29 mouse cellular contexts compared by ENCODE assay signal in the genomic region with DNA sequence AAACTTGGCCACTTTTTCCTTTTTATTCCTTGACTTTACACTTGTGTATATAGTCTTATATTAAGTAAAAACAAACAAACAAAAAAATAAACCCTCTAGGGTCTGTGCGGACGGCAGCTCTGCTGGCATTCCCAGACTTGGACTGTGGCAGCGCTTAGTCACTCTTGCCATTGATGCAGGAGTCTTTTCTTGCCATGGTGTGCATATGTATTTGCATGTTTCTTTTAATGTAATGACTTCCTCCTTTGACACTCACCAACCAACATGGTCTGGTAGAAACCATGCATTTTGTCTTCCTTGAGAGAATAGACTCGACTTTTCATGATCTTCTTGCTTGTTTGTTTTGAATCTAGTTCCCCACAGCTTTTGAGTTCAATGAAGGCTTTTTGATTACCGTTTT.
"Had no signal": no experiment of that assay in that cellular context is flagged by ENCODE, and none has a peak within 500 bp of the region (broad histone marks: within the 10 kb centered on the region; RNA-seq: fewer than 3 reads in every experiment).

No protein-coding gene starts in this region.

- H3K27me3 ChIP-seq: limb, embryonic 12.5 days; limb, embryonic 15.5 days; liver, embryonic 12.5 days; liver, embryonic 13.5 days; liver, embryonic 15.5 days; lung, embryonic 15.5 days; midbrain, embryonic 12.5 days; midbrain, embryonic 13.5 days; midbrain, embryonic 15.5 days had no signal

- DNase-seq: left cerebral cortex, postnatal 4 days; liver; liver, embryonic 13.5 days; liver, postnatal 0 days; lung, adult 18-20 months; lung, adult 2 months; lung, embryonic 14.5 days; lung, postnatal 10 days; lung, postnatal 14 days; lung, postnatal 36 days; lung, postnatal 4 days; midbrain, embryonic 14.5 days had no signal

- H3K9ac ChIP-seq: limb, embryonic 12.5 days; limb, embryonic 13.5 days; limb, embryonic 15.5 days; liver, embryonic 12.5 days; liver, embryonic 13.5 days; liver, embryonic 14.5 days; liver, embryonic 15.5 days; liver, postnatal 0 days; lung, embryonic 14.5 days; lung, embryonic 15.5 days; midbrain, embryonic 12.5 days; midbrain, embryonic 13.5 days; midbrain, embryonic 15.5 days had no signal

- H3K27ac ChIP-seq: limb, embryonic 10.5 days; limb, embryonic 12.5 days; limb, embryonic 13.5 days; limb, embryonic 15.5 days; liver, embryonic 12.5 days; liver, embryonic 13.5 days; liver, embryonic 14.5 days; liver, embryonic 15.5 days; lung, embryonic 15.5 days; macrophage; midbrain, embryonic 10.5 days; midbrain, embryonic 12.5 days; midbrain, embryonic 13.5 days; midbrain, embryonic 15.5 days had no signal

- H3K36me3 ChIP-seq: limb, embryonic 10.5 days; limb, embryonic 12.5 days; limb, embryonic 13.5 days; limb, embryonic 15.5 days; liver, embryonic 12.5 days; liver, embryonic 13.5 days; liver, embryonic 15.5 days; lung, embryonic 15.5 days; midbrain, embryonic 10.5 days; midbrain, embryonic 12.5 days; midbrain, embryonic 13.5 days; midbrain, embryonic 15.5 days had no signal

- H3K4me3 ChIP-seq: limb, embryonic 10.5 days; limb, embryonic 12.5 days; limb, embryonic 13.5 days; limb, embryonic 15.5 days; liver, embryonic 12.5 days; liver, embryonic 13.5 days; liver, embryonic 15.5 days; lung, embryonic 15.5 days; megakaryocyte, embryonic 14.5 days; midbrain, embryonic 10.5 days; midbrain, embryonic 12.5 days; midbrain, embryonic 13.5 days; midbrain, embryonic 15.5 days; myocyte had no signal

- H3K4me2 ChIP-seq: limb, embryonic 12.5 days; limb, embryonic 13.5 days; limb, embryonic 15.5 days; liver, embryonic 11.5 days; liver, embryonic 12.5 days; liver, embryonic 13.5 days; liver, embryonic 15.5 days; lung, embryonic 14.5 days; lung, embryonic 15.5 days; midbrain, embryonic 11.5 days; midbrain, embryonic 12.5 days; midbrain, embryonic 13.5 days; midbrain, embryonic 15.5 days had no signal

- H3K4me1 ChIP-seq: limb, embryonic 10.5 days; limb, embryonic 12.5 days; limb, embryonic 13.5 days; limb, embryonic 15.5 days; liver, embryonic 12.5 days; liver, embryonic 13.5 days; liver, embryonic 15.5 days; lung, embryonic 15.5 days; megakaryocyte, embryonic 14.5 days; midbrain, embryonic 10.5 days; midbrain, embryonic 12.5 days; midbrain, embryonic 13.5 days; midbrain, embryonic 15.5 days had no signal

- H3K9me3 ChIP-seq: limb, embryonic 10.5 days; limb, embryonic 12.5 days; limb, embryonic 13.5 days; limb, embryonic 15.5 days; liver, embryonic 12.5 days; liver, embryonic 13.5 days; liver, embryonic 15.5 days; lung, embryonic 15.5 days; megakaryocyte, embryonic 14.5 days; midbrain, embryonic 10.5 days; midbrain, embryonic 12.5 days; midbrain, embryonic 13.5 days; midbrain, embryonic 15.5 days had no signal
